ENCODE assay signal across 11 mouse cellular contexts in the genomic region with DNA sequence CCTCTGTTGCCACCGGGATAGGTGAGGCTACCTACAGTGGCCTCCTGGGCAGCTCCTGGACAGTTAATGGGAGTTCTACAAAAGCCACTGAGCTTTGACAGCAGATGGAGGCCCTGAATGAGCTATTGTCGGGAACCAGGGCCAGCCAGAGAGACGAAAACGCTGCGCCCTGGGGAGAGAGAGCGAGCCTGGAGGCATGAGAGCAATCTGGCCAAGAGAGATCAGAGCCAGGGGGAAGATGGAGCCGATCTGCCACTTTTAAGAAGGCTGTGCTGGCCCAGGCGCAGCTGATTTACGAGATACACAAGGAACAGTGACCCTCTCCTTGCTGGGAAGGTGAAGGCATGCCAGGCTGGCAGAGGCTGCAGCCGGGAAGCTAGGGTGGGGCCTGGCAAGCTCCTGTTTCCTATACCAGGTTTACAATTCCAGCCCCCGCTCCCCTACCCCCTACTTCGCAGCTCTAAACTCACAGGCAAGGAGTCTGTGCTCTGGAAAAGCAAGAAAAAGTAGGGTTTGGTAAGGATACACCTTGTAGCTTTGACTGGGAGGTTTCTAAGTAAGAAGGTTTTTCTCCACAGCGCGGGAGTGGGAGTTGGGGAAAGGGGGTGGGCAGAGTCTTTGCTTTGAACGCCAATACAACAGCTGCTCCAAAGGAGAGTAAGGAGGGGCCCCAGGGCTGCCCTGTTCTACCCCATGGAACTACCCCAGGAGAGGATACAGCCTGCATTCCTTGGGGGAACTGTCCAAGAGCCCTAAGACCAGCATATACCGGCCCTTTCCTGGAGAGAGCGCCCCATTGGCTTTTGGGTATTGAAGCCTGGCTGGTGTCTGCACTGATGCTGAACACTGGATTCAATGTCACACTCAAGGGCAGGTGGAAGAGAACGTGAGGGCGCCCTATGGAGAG. TPM values are rescaled to one million over a fixed set of nuclear protein-coding genes. Genes with fewer than 3 reads are reported as not detected.
DNase-seq lines count a peak whose midpoint lies in the region; ATAC-seq and TF ChIP-seq lines count a peak whose summit lies in the region.
"Had no signal": no experiment of that assay in that cellular context is flagged by ENCODE, and none has a peak within 500 bp of the region (broad histone marks: within the 10 kb centered on the region; RNA-seq: fewer than 3 reads in every experiment).

No protein-coding gene starts in this region.

- no peak for DNase-seq in embryonic facial prominence, embryonic 10.5 days (ENCODE audit: low spot score)
- DNase-seq in lung, adult 2 months, result no peak
- no peak for DNase-seq in layer of hippocampus, adult 18-20 months (ENCODE audit: low spot score in 2 of 2)
- DNase-seq: retina, postnatal 1 day had no signal

- TF ChIP-seq POLR2A in lung, adult 2 months (IDR thresholded peaks at IDR 0.05; ENCODE audit: borderline replicate concordance, extremely low read depth, low read depth, low read length), result no peak

- no peak for ATAC-seq in embryonic facial prominence, embryonic 13.5 days (ENCODE audit: insufficient number of reproducible peaks, insufficient read depth, low FRiP score, low TSS enrichment, low read depth)
- ATAC-seq in lung, embryonic 16.5 days (ENCODE audit: low read depth), result no peak
- ATAC-seq in hindbrain, embryonic 15.5 days (ENCODE audit: low FRiP score, low read depth), result no peak
- ATAC-seq in stomach, embryonic 15.5 days (ENCODE audit: insufficient read depth, low FRiP score, low read depth), result peak; percentile 32; the same call in 1 of the 2 replicates
- ATAC-seq in megakaryocyte-erythroid progenitor cell, adult 5-6 weeks (replicated peaks; ENCODE audit: low FRiP score, low TSS enrichment, poor library complexity, severe bottlenecking), result no peak; the same call in 1 of the 2 replicates

- H3K36me3 ChIP-seq in embryonic facial prominence, embryonic 13.5 days, result peaks cover 87% of the 10 kb centered on the region
- peaks cover 87% of the 10 kb centered on the region for H3K36me3 ChIP-seq in embryonic facial prominence, embryonic 10.5 days (replicated peaks)
- peaks cover 47% of the 10 kb centered on the region for H3K36me3 ChIP-seq in lung, embryonic 16.5 days (ENCODE audit: control insufficient read depth, insufficient read depth, low read length)
- H3K36me3 ChIP-seq in hindbrain, embryonic 15.5 days, result peaks cover 66% of the 10 kb centered on the region
- H3K36me3 ChIP-seq in stomach, embryonic 15.5 days, result peaks cover 44% of the 10 kb centered on the region

- H3K4me3 ChIP-seq in embryonic facial prominence, embryonic 13.5 days, result no peak overlapping the region
- H3K4me3 ChIP-seq in embryonic facial prominence, embryonic 10.5 days, result no peak overlapping the region
- no peak overlapping the region for H3K4me3 ChIP-seq in lung, embryonic 16.5 days (ENCODE audit: low read length)
- H3K4me3 ChIP-seq in lung, adult 2 months (replicated peaks; ENCODE audit: extremely low read depth, low read depth, low read length), result no peak overlapping the region
- H3K4me3 ChIP-seq in hindbrain, embryonic 15.5 days, result no peak overlapping the region
- H3K4me3 ChIP-seq in stomach, embryonic 15.5 days (replicated peaks), result no peak overlapping the region

- no peak overlapping the region for H3K4me2 ChIP-seq in embryonic facial prominence, embryonic 13.5 days
- no peak overlapping the region for H3K4me2 ChIP-seq in lung, embryonic 16.5 days (ENCODE audit: low read depth, low read length)
- no peak overlapping the region for H3K4me2 ChIP-seq in hindbrain, embryonic 15.5 days
- no peak overlapping the region for H3K4me2 ChIP-seq in stomach, embryonic 15.5 days

- no peak for TF ChIP-seq CTCF in lung, adult 2 months (IDR thresholded peaks at IDR 0.05; ENCODE audit: insufficient read depth, low read length)

- peak overlapping the region; percentile 52; the same call in 1 of the 2 replicates for H3K9ac ChIP-seq in embryonic facial prominence, embryonic 13.5 days
- no peak overlapping the region for H3K9ac ChIP-seq in lung, embryonic 16.5 days (ENCODE audit: low read length)
- no peak overlapping the region for H3K9ac ChIP-seq in hindbrain, embryonic 15.5 days
- H3K9ac ChIP-seq in stomach, embryonic 15.5 days, result no peak overlapping the region

- 82% methylated on average over 19 of the region's 19 CpGs for WGBS in embryonic facial prominence, embryonic 13.5 days
- 85% methylated on average over 19 of the region's 19 CpGs for WGBS in embryonic facial prominence, embryonic 10.5 days
- 74% methylated on average over 19 of the region's 19 CpGs for WGBS in lung, embryonic 16.5 days
- 56% methylated on average over 19 of the region's 19 CpGs for WGBS in lung, adult 2 months
- WGBS in hindbrain, embryonic 15.5 days, result 71% methylated on average over 19 of the region's 19 CpGs
- WGBS in stomach, embryonic 15.5 days, result 74% methylated on average over 19 of the region's 19 CpGs

- peaks cover 5% of the 10 kb centered on the region; the same call in 1 of the 2 replicates for H3K4me1 ChIP-seq in embryonic facial prominence, embryonic 13.5 days
- no peaks in the 10 kb centered on the region; the same call in none of the 2 replicates for H3K4me1 ChIP-seq in embryonic facial prominence, embryonic 10.5 days
- H3K4me1 ChIP-seq in lung, embryonic 16.5 days (replicated peaks; ENCODE audit: control insufficient read depth, insufficient read depth, low read length), result 0 out of 2 replicates have a peak, but pooled peaks cover 3% of the 10 kb centered on the region
- peaks cover 26% of the 10 kb centered on the region for H3K4me1 ChIP-seq in lung, adult 2 months (ENCODE audit: control insufficient read depth, insufficient read depth, low read length)
- H3K4me1 ChIP-seq in hindbrain, embryonic 15.5 days (replicated peaks), result peaks cover 8% of the 10 kb centered on the region; the same call in 1 of the 2 replicates
- H3K4me1 ChIP-seq in stomach, embryonic 15.5 days, result no peaks in the 10 kb centered on the region

- H3K27ac ChIP-seq in embryonic facial prominence, embryonic 13.5 days, result no peak overlapping the region
- H3K27ac ChIP-seq in embryonic facial prominence, embryonic 10.5 days (replicated peaks), result no peak overlapping the region; the same call in 1 of the 2 replicates
- peak overlapping the region; percentile 56 for H3K27ac ChIP-seq in lung, embryonic 16.5 days (ENCODE audit: low read length)
- peak overlapping the region; percentile 17; the same call in 1 of the 2 replicates for H3K27ac ChIP-seq in hindbrain, embryonic 15.5 days (replicated peaks)
- H3K27ac ChIP-seq in stomach, embryonic 15.5 days, result no peak overlapping the region

- no peaks in the 10 kb centered on the region for H3K9me3 ChIP-seq in embryonic facial prominence, embryonic 13.5 days
- no peaks in the 10 kb centered on the region for H3K9me3 ChIP-seq in embryonic facial prominence, embryonic 10.5 days
- no peaks in the 10 kb centered on the region for H3K9me3 ChIP-seq in lung, embryonic 16.5 days (ENCODE audit: control insufficient read depth, low read length)
- H3K9me3 ChIP-seq in hindbrain, embryonic 15.5 days, result no peaks in the 10 kb centered on the region
- no peaks in the 10 kb centered on the region for H3K9me3 ChIP-seq in stomach, embryonic 15.5 days

- H3K27me3 ChIP-seq in embryonic facial prominence, embryonic 13.5 days, result no peaks in the 10 kb centered on the region
- no peaks in the 10 kb centered on the region for H3K27me3 ChIP-seq in embryonic facial prominence, embryonic 10.5 days (replicated peaks; ENCODE audit: low read depth, poor library complexity, severe bottlenecking)
- no peaks in the 10 kb centered on the region for H3K27me3 ChIP-seq in lung, embryonic 16.5 days (ENCODE audit: control insufficient read depth, insufficient read depth, low read depth, low read length)
- no peaks in the 10 kb centered on the region for H3K27me3 ChIP-seq in hindbrain, embryonic 15.5 days
- no peaks in the 10 kb centered on the region for H3K27me3 ChIP-seq in stomach, embryonic 15.5 days (replicated peaks)

RNA-seq across cellular contexts. Expression of gene Coro1c, which starts 42.5 kb away (rescaled TPM):
- 88.6 and 88.9 TPM in 2 replicates for polyA plus RNA-seq in embryonic facial prominence, embryonic 13.5 days (2015; fragmentation: Nextera tagmentation; extraction: Ambion mirVana)
- polyA plus RNA-seq in embryonic facial prominence, embryonic 10.5 days (2016; fragmentation: Nextera tagmentation; extraction: Ambion mirVana), result 178 and 198 TPM in 2 replicates
- polyA plus RNA-seq in lung, embryonic 16.5 days (2015; fragmentation: Nextera tagmentation; extraction: Ambion mirVana), result 131 and 138 TPM in 2 replicates
- polyA plus RNA-seq in lung, adult 2 months (2012; rRNA removed), result 86.7 and 104 TPM in 2 replicates
- 175 and 182 TPM in 2 replicates for polyA plus RNA-seq in hindbrain, embryonic 15.5 days (2015; fragmentation: Nextera tagmentation; extraction: Ambion mirVana)
- polyA plus RNA-seq in stomach, embryonic 15.5 days (2015; fragmentation: Nextera tagmentation; extraction: Ambion mirVana), result 129 and 144 TPM in 2 replicates
- total RNA-seq in layer of hippocampus, adult 18-20 months (2021), result 10 to 100 TPM; 88.6 to 88.7 TPM
- total RNA-seq in megakaryocyte-erythroid progenitor cell, adult 5-6 weeks (2014; fragmentation: Nextera tagmentation), result 56.5 and 80.4 TPM in 2 replicates
- total RNA-seq in megakaryocyte-erythroid progenitor cell, adult 5-6 weeks (2017), result 75.7 and 78.0 TPM in 2 replicates

RNA-seq across cellular contexts. Expression of gene Ssh1, which starts 42.7 kb away (rescaled TPM):
- polyA plus RNA-seq in embryonic facial prominence, embryonic 13.5 days (2015; fragmentation: Nextera tagmentation; extraction: Ambion mirVana), result 14.2 and 18.8 TPM in 2 replicates
- polyA plus RNA-seq in embryonic facial prominence, embryonic 10.5 days (2016; fragmentation: Nextera tagmentation; extraction: Ambion mirVana), result 15.6 and 17.9 TPM in 2 replicates
- 13.2 and 15.1 TPM in 2 replicates for polyA plus RNA-seq in lung, embryonic 16.5 days (2015; fragmentation: Nextera tagmentation; extraction: Ambion mirVana)
- 22.1 and 27.3 TPM in 2 replicates for polyA plus RNA-seq in lung, adult 2 months (2012; rRNA removed)
- polyA plus RNA-seq in hindbrain, embryonic 15.5 days (2015; fragmentation: Nextera tagmentation; extraction: Ambion mirVana), result 12.4 and 12.8 TPM in 2 replicates
- 13.3 and 13.7 TPM in 2 replicates for polyA plus RNA-seq in stomach, embryonic 15.5 days (2015; fragmentation: Nextera tagmentation; extraction: Ambion mirVana)
- total RNA-seq in layer of hippocampus, adult 18-20 months (2021), result 10 to 100 TPM; 27.5 to 29.2 TPM
- total RNA-seq in megakaryocyte-erythroid progenitor cell, adult 5-6 weeks (2014; fragmentation: Nextera tagmentation), result 12.5 and 20.6 TPM in 2 replicates
- total RNA-seq in megakaryocyte-erythroid progenitor cell, adult 5-6 weeks (2017), result 3.7 and 5.1 TPM in 2 replicates

RNA-seq across cellular contexts. Expression of gene Dao, which starts 52.5 kb away (rescaled TPM):
- polyA plus RNA-seq in embryonic facial prominence, embryonic 13.5 days (2015; fragmentation: Nextera tagmentation; extraction: Ambion mirVana), result not detected in 2 replicates
- polyA plus RNA-seq in embryonic facial prominence, embryonic 10.5 days (2016; fragmentation: Nextera tagmentation; extraction: Ambion mirVana), result not detected in 2 replicates
- not detected in 2 replicates for polyA plus RNA-seq in lung, embryonic 16.5 days (2015; fragmentation: Nextera tagmentation; extraction: Ambion mirVana)
- polyA plus RNA-seq in lung, adult 2 months (2012; rRNA removed), result 0.05 and 0.17 TPM in 2 replicates
- 0.09 TPM in 1 of 2 replicates, not detected in the other for polyA plus RNA-seq in hindbrain, embryonic 15.5 days (2015; fragmentation: Nextera tagmentation; extraction: Ambion mirVana)
- 3.4 and 5.0 TPM in 2 replicates for polyA plus RNA-seq in stomach, embryonic 15.5 days (2015; fragmentation: Nextera tagmentation; extraction: Ambion mirVana)
- not detected for total RNA-seq in layer of hippocampus, adult 18-20 months (2021)
- not detected in 2 replicates for total RNA-seq in megakaryocyte-erythroid progenitor cell, adult 5-6 weeks (2014; fragmentation: Nextera tagmentation)
- total RNA-seq in megakaryocyte-erythroid progenitor cell, adult 5-6 weeks (2017), result not detected in 2 replicates
- polyA plus RNA-seq: embryonic facial prominence, embryonic 11.5 days; limb, embryonic 11.5 days had no signal

Comparison
In these comparisons a context has a peak if more than half of its experiments do, and no peak if none do; other contexts are left out.
1. H3K27ac ChIP-seq: peak in lung, embryonic 16.5 days (single experiment) and hindbrain, embryonic 15.5 days (single experiment); none in embryonic facial prominence, embryonic 13.5 days (single experiment), embryonic facial prominence, embryonic 10.5 days (single experiment) and stomach, embryonic 15.5 days (single experiment).